Mouse (Mus musculus): ENCODE measurements around the gene Rhbdd3. TPM values are rescaled to one million over a fixed set of nuclear protein-coding genes. Genes with fewer than 3 reads are reported as not detected.

The Rhbdd3 gene
- polyA plus RNA-seq (2014; fragmentation: Nextera tagmentation; extraction: Ambion mirVana), result 19.3 and 20.5 TPM in 2 replicates

DNA sequence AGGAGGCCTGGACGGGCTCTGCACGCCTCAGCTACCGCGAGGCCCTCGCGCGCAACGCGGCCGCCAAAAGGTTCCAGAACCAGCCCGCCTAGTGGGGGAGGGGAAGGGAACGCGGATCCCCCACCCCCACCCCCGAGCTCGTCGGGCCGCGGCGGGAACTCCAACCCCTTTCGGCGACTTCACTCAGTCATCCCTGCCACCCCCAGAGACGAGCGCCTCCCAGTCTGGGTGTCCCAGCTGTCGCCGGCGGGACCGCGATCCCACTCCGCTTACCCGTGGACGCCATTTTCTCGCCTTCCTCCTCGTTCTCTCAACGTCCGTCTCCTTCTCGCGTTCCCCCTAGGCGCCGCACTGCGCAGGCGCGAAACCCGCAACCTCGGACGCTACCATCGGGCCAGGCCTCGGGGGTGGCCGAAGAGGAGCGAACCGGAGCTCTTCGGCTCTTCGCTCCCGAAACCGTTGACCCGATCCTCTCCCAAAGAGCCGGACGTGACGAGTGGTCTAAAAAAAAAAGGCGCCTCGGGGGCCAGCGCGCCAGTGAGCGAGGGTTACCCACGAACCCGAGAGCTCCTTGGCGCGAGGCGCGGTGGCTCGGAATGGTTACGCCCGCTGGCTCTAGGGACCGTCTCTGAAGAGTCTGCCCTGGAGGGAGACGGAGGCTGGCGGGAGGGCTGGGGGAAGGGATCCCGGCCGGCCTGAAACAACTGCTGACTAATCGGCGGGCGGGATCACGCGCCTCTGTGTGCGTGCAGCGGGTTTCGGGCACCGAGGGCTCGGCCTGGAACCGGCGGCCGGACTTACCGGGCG lies at the start of gene Rhbdd3, which contains the start of gene Ewsr1:
Gene Rhbdd3 (plus strand): TSS at position 191 of the 807 bp plus-strand sequence.
Gene Ewsr1 (minus strand): TSS at position 531 of the 807 bp plus-strand sequence.
- Histone ChIP-seq H3K36me3 (ENCODE audit: control insufficient read depth, insufficient read depth, low read length) (peaks cover 2% of the 10 kb centered on the region; the same call in 1 of the 2 replicates), H3K27me3 (ENCODE audit: control insufficient read depth, insufficient read depth, low read length) (no peaks in the 10 kb centered on the region), H3K4me2 (ENCODE audit: low read depth, severe bottlenecking) (peak within 1 kb of the TSS; percentile 80), H3K4me1 (ENCODE audit: control insufficient read depth, insufficient read depth, low read length) (peaks cover 9% of the 10 kb centered on the region), H3K27ac (replicated peaks; ENCODE audit: low read depth, low read length) (peak within 1 kb of the TSS; percentile 93), H3K4me3 (ENCODE audit: low read depth, low read length) (peak within 1 kb of the TSS; percentile 100), H3K9ac (ENCODE audit: low read length) (peak within 1 kb of the TSS; percentile 100), H3K9me3 (ENCODE audit: control insufficient read depth, low read length) (no peaks in the 10 kb centered on the region)
- under 1% methylated on average over 89 of the region's 92 CpGs for WGBS
- DNase-seq (ENCODE audit: low spot score) (peak; percentile 99), ATAC-seq (ENCODE audit: insufficient number of reproducible peaks, low FRiP score, low TSS enrichment, low read depth) (peak; percentile 84)

DNA sequence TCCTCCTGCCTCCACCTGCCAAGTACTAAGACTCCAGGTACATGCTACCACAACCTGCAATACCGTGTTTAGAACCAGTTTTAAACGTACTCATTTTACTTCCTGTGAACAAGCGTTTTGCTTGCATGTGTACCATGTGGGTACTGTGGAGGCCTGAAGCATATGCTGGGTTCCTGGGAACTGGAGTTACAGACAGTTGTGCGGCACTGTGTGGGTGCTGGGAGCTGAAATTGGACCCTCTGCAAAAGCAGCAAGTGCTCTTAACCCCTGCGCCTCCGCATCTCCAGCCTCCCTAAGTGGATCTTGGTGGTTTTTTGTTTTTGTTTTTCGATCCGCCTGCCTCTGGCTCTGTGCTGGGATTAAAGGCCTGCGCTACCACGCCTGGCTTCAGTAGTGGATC lies 47.1 kb upstream of the Rhbdd3 start:
- ATAC-seq (ENCODE audit: insufficient number of reproducible peaks, low FRiP score, low TSS enrichment, low read depth) (no peak), DNase-seq (ENCODE audit: low spot score) (no peak)
- WGBS, result 83% methylated on average over 10 of the region's 10 CpGs
- no peak overlapping the region for H3K4me2 ChIP-seq (ENCODE audit: low read depth, severe bottlenecking)
- H3K9me3 ChIP-seq (ENCODE audit: control insufficient read depth, low read length), result no peaks in the 10 kb centered on the region
- H3K4me3 ChIP-seq (ENCODE audit: low read depth, low read length), result no peak overlapping the region
- H3K27ac ChIP-seq (replicated peaks; ENCODE audit: low read depth, low read length), result no peak overlapping the region
- peaks cover 11% of the 10 kb centered on the region for H3K27me3 ChIP-seq (ENCODE audit: control insufficient read depth, insufficient read depth, low read length)
- no peaks in the 10 kb centered on the region for H3K36me3 ChIP-seq (ENCODE audit: control insufficient read depth, insufficient read depth, low read length)
- H3K9ac ChIP-seq (ENCODE audit: low read length), result no peak overlapping the region
- peaks cover 8% of the 10 kb centered on the region; the same call in 1 of the 2 replicates for H3K4me1 ChIP-seq (ENCODE audit: control insufficient read depth, insufficient read depth, low read length)

- H3K9ac ChIP-seq (ENCODE audit: low read length), result no peak overlapping the region
- ATAC-seq (ENCODE audit: insufficient number of reproducible peaks, low FRiP score, low TSS enrichment, low read depth), result no peak
- 73% methylated on average over 10 of the region's 10 CpGs for WGBS
These were observed 46.4 kb upstream of the Rhbdd3 start for GRCm38 (mm10) chr11:5052200-5052854.

GRCm38 (mm10) chr11:5054151-5054550 lies 44.6 kb upstream of the Rhbdd3 start:
- ATAC-seq (ENCODE audit: insufficient number of reproducible peaks, low FRiP score, low TSS enrichment, low read depth) (no peak), DNase-seq (ENCODE audit: low spot score) (no peak)
- Histone ChIP-seq H3K27me3 (ENCODE audit: control insufficient read depth, insufficient read depth, low read length) (peaks cover 35% of the 10 kb centered on the region), H3K4me2 (ENCODE audit: low read depth, severe bottlenecking) (no peak overlapping the region), H3K9me3 (ENCODE audit: control insufficient read depth, low read length) (no peaks in the 10 kb centered on the region), H3K4me3 (ENCODE audit: low read depth, low read length) (no peak overlapping the region), H3K27ac (replicated peaks; ENCODE audit: low read depth, low read length) (no peak overlapping the region), H3K4me1 (ENCODE audit: control insufficient read depth, insufficient read depth, low read length) (peaks cover 19% of the 10 kb centered on the region), H3K36me3 (ENCODE audit: control insufficient read depth, insufficient read depth, low read length) (no peaks in the 10 kb centered on the region), H3K9ac (ENCODE audit: low read length) (no peak overlapping the region)
- 87% methylated on average over 14 of the region's 14 CpGs for WGBS

More at GRCm38 (mm10) chr11:5052200-5052854, 46.4 kb upstream of the Rhbdd3 start:
- Histone ChIP-seq H3K4me2 (ENCODE audit: low read depth, severe bottlenecking) (no peak overlapping the region), H3K9me3 (ENCODE audit: control insufficient read depth, low read length) (no peaks in the 10 kb centered on the region), H3K27me3 (ENCODE audit: control insufficient read depth, insufficient read depth, low read length) (peaks cover 18% of the 10 kb centered on the region), H3K27ac (replicated peaks; ENCODE audit: low read depth, low read length) (no peak overlapping the region), H3K4me3 (ENCODE audit: low read depth, low read length) (no peak overlapping the region), H3K4me1 (ENCODE audit: control insufficient read depth, insufficient read depth, low read length) (peaks cover 8% of the 10 kb centered on the region; the same call in 1 of the 2 replicates), H3K36me3 (ENCODE audit: control insufficient read depth, insufficient read depth, low read length) (no peaks in the 10 kb centered on the region)
- no peak for DNase-seq (ENCODE audit: low spot score)

DNA sequence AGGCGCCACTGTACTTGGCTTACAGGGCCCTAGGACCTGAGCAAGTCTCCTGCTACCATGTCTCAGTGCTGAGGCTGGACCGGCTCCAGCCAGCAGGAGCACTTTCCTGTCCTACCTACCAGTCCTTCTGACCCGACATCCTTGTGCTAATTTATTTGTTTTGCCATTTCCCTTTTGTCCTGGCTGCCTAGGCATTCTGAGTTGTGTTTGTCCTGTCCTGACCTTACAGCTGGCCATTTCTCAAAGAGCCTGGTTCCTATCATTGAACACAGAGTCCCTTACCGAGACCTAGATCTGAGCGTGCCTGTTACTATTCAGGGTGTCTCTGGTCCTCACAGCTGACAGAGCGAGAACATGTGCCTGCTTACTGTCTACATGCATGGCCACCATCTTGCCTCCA lies 43.9 kb upstream of the Rhbdd3 start:
- no peaks in the 10 kb centered on the region for H3K9me3 ChIP-seq (ENCODE audit: control insufficient read depth, low read length)
- no peak overlapping the region for H3K4me3 ChIP-seq (ENCODE audit: low read depth, low read length)
- WGBS, result 64% methylated on average over 6 of the region's 6 CpGs
- DNase-seq (ENCODE audit: low spot score) (no peak), ATAC-seq (ENCODE audit: insufficient number of reproducible peaks, low FRiP score, low TSS enrichment, low read depth) (no peak)
- no peaks in the 10 kb centered on the region for H3K36me3 ChIP-seq (ENCODE audit: control insufficient read depth, insufficient read depth, low read length)
- no peak overlapping the region for H3K27ac ChIP-seq (replicated peaks; ENCODE audit: low read depth, low read length)
- H3K4me1 ChIP-seq (ENCODE audit: control insufficient read depth, insufficient read depth, low read length), result peaks cover 22% of the 10 kb centered on the region
- peaks cover 42% of the 10 kb centered on the region for H3K27me3 ChIP-seq (ENCODE audit: control insufficient read depth, insufficient read depth, low read length)
- no peak overlapping the region for H3K9ac ChIP-seq (ENCODE audit: low read length)
- no peak overlapping the region for H3K4me2 ChIP-seq (ENCODE audit: low read depth, severe bottlenecking)

GRCm38 (mm10) chr11:5055945-5056938 lies 42.5 kb upstream of the Rhbdd3 start:
- Histone ChIP-seq H3K36me3 (ENCODE audit: control insufficient read depth, insufficient read depth, low read length) (no peaks in the 10 kb centered on the region), H3K9me3 (ENCODE audit: control insufficient read depth, low read length) (no peaks in the 10 kb centered on the region), H3K4me1 (ENCODE audit: control insufficient read depth, insufficient read depth, low read length) (peaks cover 27% of the 10 kb centered on the region), H3K27ac (replicated peaks; ENCODE audit: low read depth, low read length) (no peak overlapping the region), H3K9ac (ENCODE audit: low read length) (peak overlapping the region; percentile 47; the same call in 1 of the 2 replicates), H3K4me3 (ENCODE audit: low read depth, low read length) (no peak overlapping the region), H3K27me3 (ENCODE audit: control insufficient read depth, insufficient read depth, low read length) (peaks cover 56% of the 10 kb centered on the region), H3K4me2 (ENCODE audit: low read depth, severe bottlenecking) (no peak overlapping the region)
- WGBS, result 32% methylated on average over 23 of the region's 23 CpGs
- ATAC-seq (ENCODE audit: insufficient number of reproducible peaks, low FRiP score, low TSS enrichment, low read depth), result no peak
- DNase-seq (ENCODE audit: low spot score), result peak; percentile 55

DNA sequence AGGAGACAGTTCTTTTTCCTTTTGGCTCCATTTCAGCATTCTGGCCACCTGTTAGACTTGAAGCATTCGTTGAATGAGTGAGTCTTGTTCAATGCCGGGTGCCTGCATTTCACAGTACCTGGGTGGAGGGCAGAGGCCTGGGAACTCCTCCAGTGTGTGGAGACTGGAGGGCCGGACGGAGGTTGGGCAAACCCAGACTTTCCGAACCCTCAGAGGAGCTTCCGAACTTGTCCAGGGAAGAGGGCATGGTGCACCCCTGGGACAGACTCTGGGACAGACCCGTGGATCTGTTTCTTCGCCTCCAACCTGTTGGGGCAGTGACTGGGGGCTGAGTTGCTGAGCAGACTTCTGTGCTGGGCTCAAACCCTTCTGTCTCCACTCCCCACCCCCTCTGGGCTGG lies 41.7 kb upstream of the Rhbdd3 start:
- Histone ChIP-seq H3K4me3 (ENCODE audit: low read depth, low read length) (no peak overlapping the region), H3K9me3 (ENCODE audit: control insufficient read depth, low read length) (no peaks in the 10 kb centered on the region), H3K27me3 (ENCODE audit: control insufficient read depth, insufficient read depth, low read length) (peaks cover 64% of the 10 kb centered on the region), H3K27ac (replicated peaks; ENCODE audit: low read depth, low read length) (no peak overlapping the region), H3K36me3 (ENCODE audit: control insufficient read depth, insufficient read depth, low read length) (no peaks in the 10 kb centered on the region), H3K4me2 (ENCODE audit: low read depth, severe bottlenecking) (no peak overlapping the region), H3K9ac (ENCODE audit: low read length) (no peak overlapping the region), H3K4me1 (ENCODE audit: control insufficient read depth, insufficient read depth, low read length) (peaks cover 36% of the 10 kb centered on the region)
- no peak for ATAC-seq (ENCODE audit: insufficient number of reproducible peaks, low FRiP score, low TSS enrichment, low read depth)
- 56% methylated on average over 8 of the region's 8 CpGs for WGBS
- DNase-seq (ENCODE audit: low spot score), result no peak

DNA sequence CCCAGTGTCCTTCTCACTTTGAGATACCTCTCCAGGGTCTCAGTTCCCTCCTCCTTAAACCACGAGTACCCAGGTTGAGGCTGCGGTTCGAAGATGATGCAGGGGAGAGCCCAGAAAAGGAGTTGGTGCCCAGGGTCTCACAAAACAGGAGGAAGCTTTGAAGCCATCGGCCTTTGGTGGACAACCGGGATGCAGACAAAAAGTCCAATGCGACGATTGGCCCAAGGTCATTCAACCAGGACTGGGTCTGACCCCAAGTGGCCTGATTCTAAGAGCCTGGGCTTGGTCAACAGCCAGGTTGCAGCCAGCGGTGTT lies 41.2 kb upstream of the Rhbdd3 start:
- peaks cover 68% of the 10 kb centered on the region for H3K27me3 ChIP-seq (ENCODE audit: control insufficient read depth, insufficient read depth, low read length)
- ATAC-seq (ENCODE audit: insufficient number of reproducible peaks, low FRiP score, low TSS enrichment, low read depth) (no peak), DNase-seq (ENCODE audit: low spot score) (no peak)
- H3K36me3 ChIP-seq (ENCODE audit: control insufficient read depth, insufficient read depth, low read length), result no peaks in the 10 kb centered on the region
- H3K27ac ChIP-seq (replicated peaks; ENCODE audit: low read depth, low read length), result no peak overlapping the region
- peak overlapping the region; percentile 33 for H3K4me3 ChIP-seq (ENCODE audit: low read depth, low read length)
- peaks cover 40% of the 10 kb centered on the region for H3K4me1 ChIP-seq (ENCODE audit: control insufficient read depth, insufficient read depth, low read length)
- WGBS, result 17% methylated on average over 8 of the region's 8 CpGs
- H3K9me3 ChIP-seq (ENCODE audit: control insufficient read depth, low read length), result no peaks in the 10 kb centered on the region
- peak overlapping the region; percentile 43; the same call in 1 of the 2 replicates for H3K9ac ChIP-seq (ENCODE audit: low read length)
- H3K4me2 ChIP-seq (ENCODE audit: low read depth, severe bottlenecking), result peak overlapping the region; percentile 81

Data from limb, embryonic 11.5 days (tissue).